Mouse (Mus musculus) kidney, postnatal 10 days (tissue): ENCODE data around the gene Pigf.
"Not testable (repeated sequence)": the region's sequence is repeated elsewhere in the genome, so short reads cannot be mapped to it uniquely, and the experiment has no call there.

ENCODE experiments used
- DNase-seq: peaks from one replicate; pipeline ENCODE4 v3.0.0; 2021; ENCODE audit warnings: mixed read lengths

Gene Pigf

DNA sequence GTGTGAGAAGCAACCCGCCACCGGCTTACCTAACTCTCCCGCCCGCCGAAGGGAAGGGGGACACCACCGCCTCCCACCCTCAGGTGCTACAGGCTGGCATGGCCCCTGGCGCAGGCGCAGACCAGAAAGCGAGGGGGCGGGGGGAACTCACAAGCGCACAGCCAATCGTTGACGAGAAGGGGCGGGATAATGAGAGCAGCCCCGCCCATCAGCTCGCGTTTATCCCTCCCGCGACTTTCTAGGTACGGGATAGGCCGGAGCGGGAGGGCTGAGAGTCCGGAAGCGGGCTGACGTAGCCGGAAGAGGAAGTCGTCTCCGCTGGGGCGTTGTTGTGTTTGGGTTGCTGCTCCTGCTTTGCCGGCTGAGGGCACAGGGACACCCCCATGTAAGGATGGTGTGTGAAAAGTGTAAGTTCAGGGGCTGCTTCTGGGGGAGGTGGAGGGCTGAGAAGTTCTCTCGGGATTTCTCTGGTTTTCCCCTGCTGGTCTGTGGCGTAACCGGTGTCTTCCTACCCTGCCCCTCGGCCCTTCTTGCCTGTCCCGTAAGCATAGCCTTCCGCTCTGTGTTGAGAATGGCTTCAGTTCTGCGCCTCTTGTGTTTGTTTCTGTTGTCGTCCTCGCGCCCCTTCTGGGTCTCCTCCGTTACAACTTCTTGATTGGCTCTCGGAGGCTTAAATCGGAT lies at the start of gene Pigf, which contains the start of gene Cript:
Pigf (minus strand) TSS at position 138 of the 681 bp plus-strand sequence.
Cript (plus strand) TSS at position 282 of the 681 bp plus-strand sequence.
- DNase-seq, result peak; percentile 99

DNA sequence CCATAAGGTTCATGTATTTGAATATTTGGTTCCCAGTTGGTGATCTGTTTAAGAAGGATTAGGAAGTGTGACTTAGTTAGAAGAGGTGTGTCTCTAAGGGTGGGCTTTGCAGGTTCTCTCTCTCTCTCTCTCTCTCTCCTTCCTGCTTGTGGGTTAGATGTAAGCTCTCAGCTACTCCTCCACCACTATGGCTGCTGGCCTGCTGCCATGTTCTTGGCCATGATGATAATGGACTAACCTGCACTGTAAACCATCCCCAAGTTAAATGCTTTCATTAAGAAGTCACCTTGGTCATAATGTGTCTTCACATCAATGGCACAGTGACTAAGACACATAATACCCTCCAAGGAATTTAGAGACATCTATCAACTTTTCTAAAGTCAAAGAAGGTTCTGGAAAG lies 48.3 kb upstream of the Pigf start:
- DNase-seq, result no peak

DNA sequence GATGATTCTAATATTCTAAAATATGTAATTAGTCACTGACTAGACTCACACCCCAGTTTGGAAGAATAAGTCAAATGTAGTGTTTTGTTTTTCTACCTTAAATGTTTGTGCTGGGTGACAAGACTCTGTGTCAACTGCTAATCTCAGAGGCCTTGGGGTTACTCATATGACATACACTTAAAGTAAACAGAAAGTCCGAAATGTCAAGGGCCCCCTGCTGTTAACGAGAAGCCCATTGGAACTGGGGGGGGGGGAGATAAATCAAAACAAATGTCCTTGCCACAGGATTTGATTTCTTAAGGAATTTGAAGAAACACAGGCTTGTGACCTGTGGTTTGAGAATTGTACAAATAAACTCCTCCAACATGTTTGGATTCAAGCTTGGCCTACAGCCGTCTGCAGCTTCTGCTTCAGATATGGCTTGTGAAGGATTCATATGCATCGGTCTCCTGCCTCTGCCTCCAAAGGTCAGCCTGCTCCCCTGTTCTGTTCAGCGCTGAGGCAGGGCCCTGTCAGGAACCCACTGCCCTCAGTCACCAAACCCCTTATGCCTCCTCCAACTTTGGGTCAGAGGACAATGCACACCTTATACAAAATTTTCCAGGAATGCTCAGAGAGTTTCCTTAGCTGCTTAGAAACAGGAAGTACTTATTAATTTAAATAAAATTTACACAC lies 47.7 kb upstream of the Pigf start:
- no peak for DNase-seq

DNA sequence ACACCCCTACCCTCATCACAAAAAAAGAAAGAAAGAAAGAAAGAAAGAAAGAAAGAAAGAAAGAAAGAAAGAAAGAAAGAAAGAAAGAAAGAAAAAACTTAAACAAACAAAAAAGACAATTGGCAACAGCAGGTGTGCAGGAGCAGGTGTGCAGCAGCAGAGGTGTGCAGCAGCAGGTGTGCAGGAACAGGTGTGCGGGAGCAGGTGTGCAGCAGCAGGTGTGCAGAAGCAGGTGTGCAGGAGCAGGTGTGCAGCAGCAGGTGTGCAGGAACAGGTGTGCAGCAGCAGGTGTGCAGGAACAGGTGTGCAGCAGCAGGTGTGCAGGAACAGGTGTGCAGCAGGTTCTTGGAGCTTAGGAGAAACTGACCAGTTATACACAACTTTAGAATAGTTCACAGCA lies 47.0 kb upstream of the Pigf start:
- not testable (repeated sequence) for DNase-seq

DNA sequence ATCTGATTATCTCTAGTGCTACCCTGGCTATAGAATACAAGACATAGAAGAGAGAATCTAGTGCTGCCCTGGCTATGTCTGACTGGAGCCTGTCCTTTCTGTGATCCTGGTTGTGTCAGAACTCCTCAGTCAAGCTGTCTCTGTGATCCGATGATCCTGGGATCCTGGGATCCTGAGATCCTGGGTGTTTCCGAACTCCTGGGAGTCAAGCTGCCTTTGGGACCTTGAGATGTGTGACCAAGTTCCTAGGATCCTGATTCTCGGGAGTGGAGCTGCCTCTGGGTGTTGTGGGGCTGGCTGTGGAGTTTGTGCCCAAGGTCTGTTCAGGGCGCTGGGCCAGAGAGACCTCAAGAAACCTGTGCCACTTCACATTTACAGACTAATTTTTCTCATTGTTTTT lies 43.8 kb upstream of the Pigf start:
- DNase-seq, result no peak

DNA sequence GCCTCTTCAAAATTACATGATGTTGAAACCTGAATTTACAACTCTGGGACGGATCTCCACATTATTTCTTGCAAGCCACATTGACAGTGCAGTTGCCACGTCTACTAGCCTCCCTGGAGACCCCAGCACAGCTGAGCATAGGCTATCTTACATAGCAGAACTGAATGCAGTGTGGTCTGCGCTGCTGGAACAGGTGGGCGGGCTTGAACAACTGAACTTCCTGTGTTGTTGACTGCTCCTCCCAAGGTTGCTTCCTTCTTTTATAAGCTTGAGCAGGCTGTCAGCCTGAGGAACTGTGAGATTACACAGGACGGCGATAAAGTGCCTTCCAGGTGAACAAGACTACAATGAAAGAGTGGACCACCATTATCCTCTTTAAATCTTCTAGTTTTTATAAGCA lies 38.8 kb upstream of the Pigf start:
- peak; percentile 16 for DNase-seq

DNA sequence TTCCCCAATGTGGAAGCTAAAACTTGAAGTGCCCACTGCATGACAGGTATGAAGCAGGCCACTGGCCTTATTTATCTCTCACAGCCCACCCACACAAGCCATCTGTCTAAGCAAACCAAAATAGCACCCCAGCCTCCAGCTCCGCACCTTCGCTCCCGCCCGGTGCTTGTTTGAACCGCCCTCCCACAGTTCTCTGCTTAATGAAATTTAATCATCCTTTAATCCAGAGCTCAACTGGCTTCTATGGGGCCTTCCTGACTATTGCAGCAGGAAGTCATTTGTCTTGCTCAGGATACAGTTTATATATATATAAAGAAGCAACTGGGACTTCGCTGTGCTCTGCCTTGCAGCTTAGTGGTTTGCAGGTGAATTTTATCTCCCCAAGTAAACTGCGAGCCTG lies 38.3 kb upstream of the Pigf start:
- peak; percentile 16 for DNase-seq

DNA sequence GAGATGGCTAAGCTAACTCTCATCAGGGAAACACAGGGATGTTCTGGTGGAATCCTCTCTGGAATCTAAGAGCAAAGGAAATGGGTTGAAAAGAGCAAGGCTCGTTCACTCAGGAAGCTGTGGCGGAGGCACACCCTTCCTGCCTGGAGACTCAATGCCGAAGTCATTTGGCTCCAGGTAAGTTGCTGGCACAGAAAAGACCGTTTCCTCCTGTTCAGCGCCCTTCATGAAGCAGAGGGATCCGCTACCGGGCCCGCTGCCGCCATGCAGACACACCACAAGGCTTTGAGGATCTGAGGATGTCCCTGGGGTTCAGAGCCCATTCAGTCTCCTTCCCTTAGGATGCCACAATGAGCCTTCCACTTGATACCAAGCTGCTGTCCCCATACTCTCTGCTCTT lies 37.4 kb upstream of the Pigf start:
- DNase-seq, result peak; percentile 58

DNA sequence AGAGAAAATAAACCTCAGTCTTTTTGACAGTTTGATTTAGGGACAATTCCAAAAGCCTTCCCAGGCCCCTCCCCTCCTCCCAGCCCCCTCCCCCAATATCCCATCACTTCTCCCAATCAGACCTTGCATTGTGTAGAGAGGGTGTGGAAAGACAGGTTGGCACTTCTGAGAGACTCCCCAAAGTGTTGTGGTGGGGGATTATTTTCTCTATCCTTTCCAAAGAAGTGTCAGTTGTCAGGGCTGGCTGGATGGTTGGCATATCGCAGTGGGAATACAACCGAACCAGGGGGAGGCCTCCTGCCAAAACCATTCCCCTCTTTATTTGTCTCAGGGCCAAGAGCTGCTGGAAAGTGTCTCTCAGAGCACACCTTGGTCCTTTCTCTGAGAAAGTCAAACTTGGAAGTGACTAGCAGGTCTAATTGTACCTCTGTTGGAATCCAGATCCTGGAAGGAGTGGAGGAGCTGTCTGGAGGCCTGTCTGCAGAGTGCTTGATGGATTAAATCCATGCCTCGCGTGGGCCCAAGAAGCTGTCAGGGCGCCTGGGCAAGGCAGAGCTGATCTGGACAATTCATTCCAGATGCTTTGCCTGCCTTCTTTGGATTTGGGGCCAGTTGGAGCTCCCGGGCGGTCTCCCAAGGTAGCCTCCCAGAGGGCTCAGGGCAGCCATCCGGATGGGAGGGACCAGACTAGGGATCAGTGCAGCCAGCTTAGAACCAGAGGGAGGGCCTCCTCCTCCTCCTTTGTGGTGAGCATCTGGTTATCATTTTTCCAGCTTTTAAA lies 32.5 kb upstream of the Pigf start:
- DNase-seq, result no peak

DNA sequence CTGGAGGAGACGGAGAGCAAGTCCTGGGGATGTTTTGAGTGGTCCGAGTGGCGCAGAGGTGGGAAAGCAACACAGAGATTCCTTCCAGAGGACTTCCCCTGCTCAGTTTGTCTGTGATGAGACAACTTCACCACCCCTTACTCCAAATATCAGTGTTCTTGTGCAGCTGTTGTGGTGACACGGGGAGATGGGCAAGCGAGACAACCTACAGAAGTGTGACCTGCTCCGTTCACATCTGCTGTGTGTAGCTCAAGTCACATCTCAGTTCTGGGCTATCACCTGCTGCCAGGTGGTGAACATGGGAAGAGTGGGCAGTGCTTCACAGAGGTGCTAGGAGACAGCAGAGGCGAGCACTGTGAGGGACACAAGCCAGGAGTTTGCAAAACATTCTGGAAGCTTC lies 31.6 kb upstream of the Pigf start:
- DNase-seq, result no peak

DNA sequence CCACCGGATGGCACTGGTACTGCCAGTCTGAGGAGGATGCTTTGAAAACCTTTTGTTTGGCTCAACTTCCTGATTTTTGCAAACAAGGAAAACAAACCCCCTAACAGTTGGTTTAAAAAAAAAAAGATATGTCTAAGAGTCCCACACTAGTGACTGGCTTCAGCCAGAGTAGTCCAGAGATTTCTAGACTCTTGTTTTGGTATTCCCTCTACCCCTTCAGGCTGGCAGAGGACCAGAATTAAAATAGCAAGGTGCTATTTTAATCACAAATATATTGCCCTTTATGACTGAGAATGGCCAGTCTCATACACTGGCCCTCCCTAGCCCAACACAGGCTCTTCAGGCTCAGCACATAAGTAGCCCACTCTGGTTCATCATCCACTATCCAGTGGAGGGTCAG lies 30.5 kb upstream of the Pigf start:
- no peak for DNase-seq

DNA sequence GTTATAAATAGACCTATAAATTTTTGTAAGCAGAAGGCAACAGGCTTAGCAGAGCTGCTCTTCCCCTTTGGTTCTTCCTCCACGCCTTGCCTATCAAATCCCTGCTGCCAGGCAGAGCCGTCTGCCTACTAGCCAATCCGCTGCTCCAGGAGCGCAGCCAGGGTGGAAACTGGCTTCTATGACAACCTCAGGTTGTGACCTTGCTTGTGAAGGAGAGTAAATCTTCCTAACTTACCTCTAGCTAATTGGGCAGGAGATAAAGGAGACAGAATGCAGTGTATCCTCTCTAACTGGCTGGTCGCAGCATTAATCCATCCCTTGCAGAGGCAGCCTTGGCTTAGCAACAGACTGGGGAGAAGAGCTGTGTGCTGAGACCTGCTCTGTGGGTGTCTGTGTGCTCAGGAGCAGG lies 29.8 kb upstream of the Pigf start:
- DNase-seq, result peak; percentile 79

DNA sequence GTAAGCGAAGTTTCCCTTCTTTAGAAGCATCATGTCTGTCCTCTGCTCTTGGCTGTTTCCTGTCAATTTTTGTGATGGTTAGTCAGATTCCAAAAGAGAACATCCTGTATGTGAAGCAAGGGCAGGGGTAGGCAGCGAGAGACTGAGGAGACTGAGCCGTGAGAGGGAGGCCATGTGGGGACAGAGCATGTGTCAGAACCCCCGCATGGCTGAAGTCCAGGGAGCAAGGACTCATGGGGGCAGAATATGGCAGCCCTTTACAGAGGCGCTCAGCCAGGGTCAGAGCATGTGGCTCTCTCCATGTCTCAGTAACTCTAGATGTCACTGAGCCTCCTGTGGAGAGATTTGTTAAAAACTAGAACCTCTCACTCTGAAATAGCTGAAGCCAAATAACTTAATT lies 28.7 kb upstream of the Pigf start:
- DNase-seq, result no peak

DNA sequence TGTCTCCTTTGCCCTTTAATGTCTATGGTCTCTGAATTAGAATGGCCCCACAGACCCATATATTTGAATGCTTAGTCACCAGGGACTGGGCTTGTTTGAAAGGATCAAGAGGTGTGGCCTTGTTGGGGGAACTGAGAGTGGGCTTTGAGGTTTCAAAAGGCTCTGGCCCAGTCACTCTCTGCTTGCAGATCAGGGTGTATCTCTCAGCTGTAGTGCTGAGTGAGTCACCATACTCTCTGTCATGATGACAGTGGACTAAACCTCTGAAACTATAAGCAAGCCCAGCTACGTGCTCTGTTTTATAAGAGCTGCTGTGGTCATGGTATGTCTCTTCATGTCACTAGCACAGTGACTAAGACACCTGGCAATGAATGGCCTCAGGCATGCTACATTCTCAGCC lies 27.2 kb upstream of the Pigf start:
- no peak for DNase-seq

DNA sequence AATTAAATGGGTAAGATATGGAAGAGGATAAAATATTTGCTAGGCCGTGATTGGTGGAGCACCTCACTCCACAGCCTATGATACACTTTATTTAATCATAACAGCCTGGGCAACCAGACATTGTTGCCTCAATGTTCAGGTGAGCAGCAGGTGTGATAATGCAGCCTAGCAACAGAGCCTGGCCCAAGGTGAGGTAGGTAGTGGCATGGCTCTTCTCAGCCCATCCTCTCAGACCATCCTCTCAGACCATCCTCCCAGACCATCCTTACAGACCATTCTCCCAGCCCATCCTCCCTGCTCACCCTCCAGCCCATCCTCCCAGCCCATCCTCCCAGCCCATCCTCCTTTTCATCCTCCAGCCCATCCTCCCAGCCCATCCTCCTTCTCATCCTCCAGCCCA lies 26.4 kb upstream of the Pigf start:
- no peak for DNase-seq

DNA sequence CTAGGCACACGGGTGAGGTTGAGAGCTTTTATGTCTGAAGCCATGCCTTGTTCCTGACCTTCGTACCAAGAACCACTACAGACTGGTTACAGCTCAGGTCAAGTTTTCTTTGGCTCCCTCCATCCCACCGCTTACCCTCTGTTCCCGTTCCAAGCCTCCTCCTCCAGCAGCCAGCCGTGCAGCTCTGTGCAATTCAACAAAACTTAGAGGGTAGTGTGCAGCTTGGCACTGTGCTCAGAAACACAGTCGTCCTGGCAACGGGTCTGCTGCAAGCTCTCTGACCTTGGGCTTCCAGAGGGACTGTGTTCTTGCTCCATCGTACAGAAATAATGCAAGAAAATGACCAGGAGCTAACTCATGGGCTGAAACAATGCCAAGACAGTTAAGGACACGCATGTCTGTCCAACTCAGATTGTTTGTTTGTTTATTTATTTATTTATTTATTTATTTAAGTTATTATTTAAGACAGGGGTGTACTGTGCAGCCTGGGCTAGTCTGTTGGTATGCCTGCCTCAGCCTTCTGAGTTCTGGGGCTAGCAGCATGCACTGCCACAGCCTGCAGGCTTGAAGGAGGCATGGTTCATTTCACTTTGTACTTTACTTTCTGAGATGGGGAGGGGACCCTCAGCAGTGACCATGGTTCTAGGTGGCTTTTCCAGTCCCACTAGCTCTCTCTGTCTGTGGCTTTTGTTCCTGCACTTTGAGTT lies 25.4 kb upstream of the Pigf start:
- peak; percentile 65 for DNase-seq

DNA sequence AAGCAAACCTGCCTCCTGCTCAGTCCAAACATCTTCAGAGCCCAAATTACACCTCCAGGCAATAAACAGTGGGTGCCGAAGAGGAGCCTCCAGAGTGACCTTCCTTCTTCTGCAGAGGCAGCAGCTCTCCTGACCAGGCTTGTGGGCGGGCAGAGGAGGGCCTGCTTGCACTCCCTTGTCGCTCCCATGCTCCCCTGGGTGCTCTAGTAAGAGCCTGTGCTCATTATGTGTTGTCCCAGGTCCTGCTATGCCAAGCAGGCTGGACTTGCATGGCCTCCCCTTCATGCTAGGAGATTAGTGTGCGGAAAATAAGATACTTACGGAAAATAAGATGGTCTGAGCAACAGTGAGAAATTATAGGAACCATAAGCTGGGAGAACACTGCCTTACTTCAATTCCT lies 24.5 kb upstream of the Pigf start:
- DNase-seq, result no peak

DNA sequence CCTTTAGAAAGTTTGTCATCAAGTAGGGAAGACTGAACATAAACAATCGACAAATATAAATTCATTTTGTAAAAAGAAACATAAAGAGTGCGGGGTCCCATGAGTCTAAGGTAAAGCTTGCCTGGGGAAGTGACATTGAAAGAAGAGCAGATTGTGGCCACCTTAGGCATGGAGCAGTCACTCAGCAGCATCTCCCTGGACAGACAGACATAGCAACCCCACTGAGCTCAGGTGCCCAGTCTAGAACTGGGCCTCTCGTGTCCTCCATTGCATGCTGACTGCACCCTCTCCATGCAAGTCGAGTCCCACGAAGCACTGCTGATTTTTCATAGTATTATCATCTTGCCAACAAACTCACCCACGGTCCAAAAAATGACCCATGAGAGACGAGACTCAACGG lies 19.6 kb upstream of the Pigf start:
- DNase-seq, result no peak

DNA sequence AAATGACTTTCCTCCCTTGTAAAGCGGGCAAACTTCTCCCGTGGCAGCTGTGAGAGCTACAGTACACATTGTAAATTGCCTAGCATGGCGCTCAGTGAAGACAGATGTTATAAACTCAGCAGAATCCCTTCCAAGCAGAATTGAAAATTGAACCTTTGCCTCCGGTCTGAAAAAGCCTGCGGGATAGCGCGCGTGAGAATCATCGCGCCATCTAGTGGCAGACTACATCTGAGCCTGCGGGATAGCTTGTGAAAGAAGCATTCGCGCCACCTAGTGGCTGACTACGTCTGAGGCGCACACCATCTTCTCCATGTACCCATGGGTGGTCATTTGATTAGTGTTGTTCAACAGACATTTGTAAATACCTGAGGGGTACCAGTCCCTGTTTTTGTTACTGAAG lies 19.2 kb upstream of the Pigf start:
- peak; percentile 98 for DNase-seq

DNA sequence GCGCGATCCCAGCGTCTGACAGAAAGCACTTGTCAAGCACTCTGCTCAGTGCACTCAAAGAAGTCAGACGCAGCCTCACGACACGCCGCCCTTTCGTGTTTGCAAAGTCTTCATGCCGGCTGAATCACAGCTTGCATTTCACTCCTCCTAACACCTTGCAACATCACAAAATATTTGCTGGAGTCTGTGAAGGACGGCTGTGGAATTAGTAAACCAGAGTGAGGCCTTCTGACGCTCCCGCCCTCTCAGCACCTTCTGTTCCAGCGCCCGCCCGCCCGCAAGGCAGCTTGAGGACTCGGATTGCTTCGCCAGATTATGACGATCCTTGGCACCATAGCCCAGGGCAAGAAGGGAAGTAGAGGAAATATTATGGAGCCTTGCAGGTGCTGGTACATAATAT lies 16.5 kb upstream of the Pigf start:
- DNase-seq, result no peak

DNA sequence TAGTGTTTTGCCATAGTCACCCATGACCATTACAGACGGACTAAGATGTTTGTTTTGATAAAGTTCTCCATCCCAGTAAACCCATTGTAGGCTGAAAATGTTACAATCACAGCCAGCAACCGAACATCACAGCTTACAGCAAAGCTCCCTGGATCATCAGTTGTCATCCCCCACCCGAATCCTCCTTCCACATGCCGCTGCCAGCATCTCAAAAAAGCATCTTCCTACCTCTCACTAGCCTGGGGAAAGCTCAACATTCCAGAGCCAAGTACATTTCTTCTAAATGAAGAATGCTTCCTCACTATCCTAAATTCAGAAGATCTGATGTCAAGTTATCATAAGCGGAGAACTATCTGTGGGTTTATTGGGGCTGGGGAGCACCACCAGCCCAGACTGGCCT lies 13.3 kb upstream of the Pigf start:
- no peak for DNase-seq

DNA sequence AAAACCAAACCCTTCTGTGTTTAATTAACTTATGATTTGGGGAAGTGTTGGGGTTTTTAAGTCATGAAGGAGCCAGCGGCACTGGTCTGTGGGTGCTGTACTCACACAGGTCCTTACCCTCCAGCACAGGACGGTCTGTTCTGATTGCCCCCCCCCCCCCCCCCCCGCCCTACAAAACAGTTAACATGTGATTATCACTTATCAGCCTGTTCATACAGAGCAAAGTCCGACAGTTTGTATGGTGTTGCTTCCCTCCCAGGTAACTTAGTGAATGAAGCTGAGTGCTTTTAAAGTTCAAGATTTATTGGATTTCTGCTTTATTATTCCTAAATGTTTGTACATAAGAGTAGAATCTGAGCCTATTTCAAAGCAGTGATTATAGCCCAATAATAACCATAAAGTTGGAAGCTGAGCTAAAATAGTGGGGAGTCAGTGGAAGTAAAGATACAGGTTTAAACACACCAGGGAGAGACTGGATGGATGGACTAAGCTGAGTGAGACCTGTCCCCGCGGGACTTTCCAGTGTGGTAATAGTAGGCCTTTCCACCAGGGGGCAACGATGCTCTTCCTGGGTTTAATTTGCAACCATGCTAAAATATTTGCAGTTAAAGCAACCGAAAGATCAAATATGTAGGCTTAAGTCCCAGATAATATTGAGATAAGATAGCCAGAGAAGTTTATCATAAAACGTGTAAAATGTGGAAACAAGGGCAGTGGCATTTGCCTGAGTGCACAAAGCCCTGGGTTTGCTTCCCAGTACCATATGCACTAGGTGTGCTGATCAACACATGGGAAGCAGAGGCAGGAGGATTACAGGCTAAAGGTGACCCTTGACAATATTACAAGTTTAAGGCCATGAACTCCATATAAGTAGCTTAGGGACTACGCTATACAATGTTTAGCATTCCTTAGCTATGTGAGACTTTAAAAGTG lies 11.2 kb upstream of the Pigf start:
- peak; percentile 51 for DNase-seq
